Mouse (Mus musculus): ENCODE results near the gene Orc2.

Gene Orc2

DNA sequence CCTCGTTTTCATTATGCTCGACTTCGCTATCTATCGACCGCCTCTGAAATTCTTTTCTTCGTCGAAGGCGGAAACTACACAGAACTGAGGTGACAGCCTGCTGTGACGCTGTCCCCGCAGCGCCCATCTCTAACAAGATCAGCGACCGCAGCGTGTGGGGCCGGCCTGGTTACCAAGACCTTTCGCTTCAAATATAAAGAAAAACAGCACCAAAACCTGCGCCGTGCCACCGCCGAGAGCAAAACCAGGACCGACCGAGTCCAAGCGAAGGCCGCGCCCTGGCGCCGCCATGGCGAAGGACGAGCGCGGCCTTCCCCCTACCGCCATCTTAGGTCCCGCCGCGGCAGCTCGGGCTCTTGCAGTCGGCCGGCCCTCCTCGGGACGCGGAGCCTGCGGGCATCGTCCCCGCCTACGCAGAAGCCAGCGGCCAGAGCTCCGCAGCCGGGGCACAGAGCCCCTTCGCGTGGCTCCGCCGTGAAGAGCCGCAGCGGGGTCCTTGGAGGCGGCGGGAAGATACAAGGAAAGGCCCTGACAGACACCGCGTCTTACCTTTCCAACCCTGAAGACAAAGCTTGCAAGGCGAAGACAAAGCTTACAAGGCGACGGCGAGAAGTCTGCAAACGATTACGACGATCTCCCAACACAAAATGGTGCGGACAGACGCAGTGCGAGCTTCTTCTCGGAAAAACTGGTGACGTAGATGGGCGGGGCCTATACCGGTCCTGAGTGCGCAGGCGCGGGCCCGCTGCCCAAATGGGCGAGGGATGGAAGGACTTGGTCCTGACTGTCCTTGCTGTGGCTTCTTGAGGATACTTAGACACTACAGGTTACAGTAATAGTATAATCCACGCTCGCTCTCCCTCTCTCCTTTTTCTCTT is 81.3 kb downstream of the Orc2 start, which contains the start of gene Clk1:
TSS of gene Clk1 (minus strand) at position 696 of the 878 bp plus-strand sequence.
- peak; percentile 89 to 98 for DNase-seq (ENCODE audit: low read depth in 1 of 2, low spot score in 2 of 2)

DNA sequence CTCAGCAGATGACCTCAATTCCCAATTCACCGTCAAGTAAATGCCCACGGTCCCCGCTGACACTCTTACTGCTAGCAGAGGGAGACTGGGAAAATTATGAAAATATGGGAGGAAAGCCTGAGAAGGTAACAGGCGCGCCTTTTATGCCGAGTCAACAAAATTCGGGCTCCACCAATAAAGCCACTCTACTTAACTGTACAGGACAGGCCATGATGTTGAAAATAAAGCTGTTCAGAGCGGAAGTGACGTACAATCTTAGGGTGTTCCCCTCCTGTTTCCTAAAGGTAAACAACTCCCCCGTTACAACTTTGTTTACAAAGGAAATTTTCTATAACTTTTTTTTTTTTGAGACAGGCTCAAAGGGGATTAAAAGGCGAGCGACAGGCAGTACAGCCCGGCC is 82.0 kb downstream of the Orc2 start:
- peak in 1 of 2 experiments; percentile 37 for DNase-seq (ENCODE audit: low read depth in 1 of 2, low spot score in 2 of 2)

DNA sequence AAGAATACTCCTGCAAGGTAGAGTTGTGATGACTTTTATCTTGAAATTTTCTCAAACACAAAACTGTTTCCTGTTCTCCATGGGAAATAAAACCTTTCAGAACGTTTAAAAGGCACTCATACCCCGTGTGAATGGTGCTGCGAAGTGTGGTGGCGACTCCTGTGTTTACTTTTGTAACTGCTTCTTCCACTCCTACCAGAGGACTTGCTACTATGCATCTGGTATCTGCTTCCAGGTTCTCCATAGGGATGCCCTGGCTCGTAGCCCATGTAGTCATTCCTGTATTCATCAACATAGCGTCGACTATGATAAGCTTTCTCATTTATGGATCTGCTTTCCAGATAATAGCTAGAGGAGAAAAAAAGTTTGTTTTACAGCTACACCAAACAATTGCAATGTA is 83.9 kb downstream of the Orc2 start:
- no peak for DNase-seq (ENCODE audit: low read depth in 1 of 2, low spot score in 2 of 2)

DNA sequence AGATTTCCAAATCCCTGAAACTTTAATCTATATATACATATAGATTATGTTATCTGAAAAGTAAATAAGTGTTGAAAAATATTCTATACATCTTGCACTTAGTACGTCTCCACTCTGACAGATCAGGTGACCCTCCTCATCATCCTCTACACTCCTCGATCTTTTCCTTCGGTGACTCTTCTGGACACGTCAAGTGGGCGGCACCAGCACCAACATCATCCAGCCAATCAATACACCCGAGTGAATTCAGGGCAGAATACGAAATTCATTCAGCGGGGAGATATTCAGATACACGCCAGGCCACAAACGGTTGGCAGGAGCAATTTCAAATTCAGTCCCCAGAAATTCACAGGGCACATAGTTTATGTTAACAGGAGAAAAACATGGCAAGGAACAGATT is 84.9 kb downstream of the Orc2 start:
- no peak for DNase-seq (ENCODE audit: low read depth in 1 of 2, low spot score in 2 of 2)

- DNase-seq (ENCODE audit: low read depth in 1 of 2, low spot score in 2 of 2), result no peak
Observed at GRCm38 (mm10) chr1:58416048-58416447, 88.9 kb downstream of the Orc2 start.

GRCm38 (mm10) chr1:58415442-58415841 is 89.5 kb downstream of the Orc2 start:
- DNase-seq (ENCODE audit: low read depth in 1 of 2, low spot score in 2 of 2), result no peak
